Mouse (Mus musculus): ENCODE results near the gene Rhox3h. TPM values are rescaled to one million over a fixed set of nuclear protein-coding genes. Genes with fewer than 3 reads are reported as not detected.
"Not testable (repeated sequence)": the region's sequence is repeated elsewhere in the genome, so short reads cannot be mapped to it uniquely, and the experiment has no call there.

Gene Rhox3h
- not detected for total RNA-seq (2021)
- long read RNA-seq, experiment 1, result 0 reads
- long read RNA-seq, experiment 2, result 0 reads

GRCm38 (mm10) chrX:37668664-37669063 lies at the start of gene Rhox3h:
Rhox3h (minus strand) TSS chrX:37668764.
- not testable (repeated sequence) for DNase-seq

DNA sequence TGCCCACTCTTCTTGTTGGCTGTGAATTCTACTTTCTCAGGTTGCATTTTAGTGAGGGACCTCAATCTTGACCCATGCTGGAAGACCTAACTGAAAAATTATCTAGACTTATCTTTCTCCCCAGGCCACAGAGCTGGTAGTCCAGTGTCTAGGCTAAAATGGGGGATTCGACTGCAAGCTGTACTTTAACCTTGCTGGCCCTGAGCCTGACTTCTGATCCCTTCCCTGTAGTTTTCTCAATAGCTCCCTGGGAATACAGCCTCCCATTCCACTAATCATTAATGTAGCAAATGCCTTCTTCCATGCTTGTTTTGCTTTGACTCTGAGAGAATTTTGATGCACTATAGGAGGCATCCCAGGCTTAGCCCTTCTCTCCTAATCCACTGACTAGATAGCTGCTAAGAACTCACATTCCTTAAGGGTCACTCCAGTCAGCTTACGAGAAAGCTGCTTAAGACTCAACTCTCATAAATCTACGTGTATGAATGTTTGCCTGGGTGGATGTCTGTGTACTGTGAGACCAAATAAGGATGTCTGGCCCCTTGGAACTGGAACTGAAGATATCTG lies 33.3 kb upstream of the Rhox3h start:
- no peak for DNase-seq

GRCm38 (mm10) chrX:37692261-37692660 lies 23.7 kb upstream of the Rhox3h start:
- no peak for DNase-seq

DNA sequence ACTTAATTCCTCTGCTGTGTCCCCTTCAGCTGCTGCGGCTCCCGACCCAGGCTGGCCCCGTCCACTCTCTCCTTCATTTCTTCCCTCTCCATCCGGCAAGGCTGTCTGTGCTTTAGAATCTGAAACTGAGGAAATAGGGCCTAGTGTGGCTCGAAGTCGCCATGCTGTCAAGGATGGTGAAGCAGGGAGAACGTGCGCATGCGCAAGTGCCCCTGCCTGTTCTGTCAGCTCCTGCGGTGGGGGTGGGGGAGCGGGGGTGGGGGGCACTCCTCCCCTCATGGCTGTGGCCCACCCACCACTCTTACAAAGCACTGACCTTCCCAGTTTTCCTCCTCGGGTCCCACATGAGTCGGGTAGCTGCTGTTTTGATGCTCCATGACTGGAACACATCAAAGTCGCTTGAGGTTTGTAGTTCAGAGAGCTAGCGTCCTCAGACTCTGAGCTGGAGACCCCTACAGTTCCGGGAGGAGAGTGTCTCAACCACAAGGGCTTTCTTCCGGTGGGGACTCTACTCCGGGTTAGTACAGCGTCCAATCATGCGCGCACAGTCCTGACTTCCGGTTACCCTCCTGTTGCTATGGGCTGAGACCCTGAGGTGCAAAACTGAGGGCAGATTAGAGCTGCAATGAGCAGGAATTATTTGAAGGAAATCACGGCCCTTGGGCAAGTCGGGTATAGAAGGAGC lies 14.6 kb upstream of the Rhox3h start:
- DNase-seq, result no peak

- not testable (repeated sequence) for DNase-seq
These were observed 4.6 kb upstream of the Rhox3h start, which contains the start of gene Rhox2h for GRCm38 (mm10) chrX:37673177-37673576. Rhox2h (minus strand) TSS chrX:37673277.

GRCm38 (mm10) chrX:37651227-37651626 lies 17.3 kb downstream of the Rhox3h start, which contains the start of gene Rhox4g:
Rhox4g (minus strand) TSS chrX:37651327.
- DNase-seq, result not testable (repeated sequence)

GRCm38 (mm10) chrX:37643370-37643769 lies 25.2 kb downstream of the Rhox3h start, which contains the start of gene Rhox2g:
Rhox2g (minus strand) TSS chrX:37643470.
- DNase-seq, result not testable (repeated sequence)

- not testable (repeated sequence) for DNase-seq
These were observed 40.1 kb downstream of the Rhox3h start, which contains the start of gene Rhox3g for GRCm38 (mm10) chrX:37628512-37628911. Rhox3g (minus strand) TSS chrX:37628612.

Other genes with a start within 250 kb of the Rhox3h start
- not detected for gene Rhox4b, start 236.3 kb downstream of the Rhox3h start, total RNA-seq (2021)
- not detected for gene Rhox2c, start 215.1 kb downstream of the Rhox3h start, total RNA-seq (2021)
- gene Rhox3c, start 210.2 kb downstream of the Rhox3h start, total RNA-seq (2021), result not detected
- gene Rhox4c, start 188.4 kb downstream of the Rhox3h start, total RNA-seq (2021), result not detected
- gene Rhox2d, start 175.3 kb downstream of the Rhox3h start, total RNA-seq (2021), result not detected
- not detected for gene Rhox4d, start 154.4 kb downstream of the Rhox3h start, total RNA-seq (2021)
- gene Rhox2e, start 138.3 kb downstream of the Rhox3h start, total RNA-seq (2021), result not detected
- gene Rhox3e, start 126.7 kb downstream of the Rhox3h start, total RNA-seq (2021), result under 1 TPM in 1 of 2 experiments, not detected in 1; 0.52 TPM
- gene Rhox4e, start 111.4 kb downstream of the Rhox3h start, total RNA-seq (2021), result not detected
- not detected for gene Rhox2f, start 97.4 kb downstream of the Rhox3h start, total RNA-seq (2021)
- gene Rhox3f, start 87.8 kb downstream of the Rhox3h start, total RNA-seq (2021), result not detected
- gene Rhox4f, start 61.1 kb downstream of the Rhox3h start, total RNA-seq (2021), result not detected
- gene Rhox3g, start 40.2 kb downstream of the Rhox3h start, total RNA-seq (2021), result not detected
- not detected for gene Rhox2g, start 25.3 kb downstream of the Rhox3h start, total RNA-seq (2021)
- gene Rhox4g, start 17.4 kb downstream of the Rhox3h start, total RNA-seq (2021), result not detected
- gene Rhox2h, start 4.5 kb upstream of the Rhox3h start, total RNA-seq (2021), result not detected
- gene Rhox5, start 136.1 kb upstream of the Rhox3h start, total RNA-seq (2021), result not detected
- not detected for gene Rhox6, start 158.1 kb upstream of the Rhox3h start, total RNA-seq (2021)
- not detected for gene Rhox7a, start 162.9 kb upstream of the Rhox3h start, total RNA-seq (2021)
- gene Rhox8, start 210.2 kb upstream of the Rhox3h start, total RNA-seq (2021), result not detected
- gene Rhox7b, start 228.5 kb upstream of the Rhox3h start, total RNA-seq (2021), result not detected
- not detected for gene Rhox9, start 233.0 kb upstream of the Rhox3h start, total RNA-seq (2021)

All from gastrocnemius, postnatal 10 days (tissue).